In genomic region chr2:92182981-92183501, GRCm38 (mm10) we compare ENCODE assay signal across 8 mouse cellular contexts.
DNase-seq lines count a peak whose midpoint lies in the region; ATAC-seq lines count a peak whose summit lies in the region.

No protein-coding gene starts in this region.

- H3K36me3 ChIP-seq in hindbrain, embryonic 15.5 days = no peaks in the 10 kb centered on the region

- H3K27ac ChIP-seq in hindbrain, embryonic 15.5 days (replicated peaks) = peak overlapping the region; percentile 100

- under 1% methylated on average over 37 of the region's 41 CpGs for WGBS in hindbrain, embryonic 15.5 days

- peaks cover 34% of the 10 kb centered on the region for H3K4me1 ChIP-seq in hindbrain, embryonic 15.5 days (replicated peaks)

- H3K4me2 ChIP-seq in hindbrain, embryonic 15.5 days = peak overlapping the region; percentile 96

- peak overlapping the region; percentile 82 for H3K4me3 ChIP-seq in hindbrain, embryonic 15.5 days

- H3K9ac ChIP-seq in hindbrain, embryonic 15.5 days = peak overlapping the region; percentile 83

- ATAC-seq in hindbrain, embryonic 15.5 days (ENCODE audit: low FRiP score, low read depth) = peak; percentile 79

- no peaks in the 10 kb centered on the region for H3K9me3 ChIP-seq in hindbrain, embryonic 15.5 days

- H3K27me3 ChIP-seq in hindbrain, embryonic 15.5 days = no peaks in the 10 kb centered on the region

- DNase-seq in T-cell, adult 2 months (ENCODE audit: low spot score) = peak; percentile 82
- peak; percentile 83 to 90 for DNase-seq in cerebellum, postnatal 25 days
- DNase-seq in frontal cortex, postnatal 36 days (ENCODE audit: low spot score in 2 of 2) = peak; percentile 80 to 81
- DNase-seq in left cerebral cortex, adult 11 months (ENCODE audit: low spot score) = peak; percentile 81
- DNase-seq in lung, postnatal 36 days = peak; percentile 89
- peak; percentile 92 for DNase-seq in retina, embryonic 14.5 days (ENCODE audit: low spot score)
- peak; percentile 83 to 87 for DNase-seq in thymus, postnatal 36 days

Comparison
In these comparisons a context has a peak if more than half of its experiments do, and no peak if none do; other contexts are left out.
1. Peak in every context shown above with its lines: DNase-seq, ATAC-seq, H3K4me3 ChIP-seq and H3K27ac ChIP-seq.